Mouse (Mus musculus): ENCODE measurements at regions not wholly inside any gene's neighbourhood (a gene's known extent, or its start where the extent isn't known, plus 50 kb on each side); places are given as distances from the start of the nearest gene placed in this dataset.

DNA sequence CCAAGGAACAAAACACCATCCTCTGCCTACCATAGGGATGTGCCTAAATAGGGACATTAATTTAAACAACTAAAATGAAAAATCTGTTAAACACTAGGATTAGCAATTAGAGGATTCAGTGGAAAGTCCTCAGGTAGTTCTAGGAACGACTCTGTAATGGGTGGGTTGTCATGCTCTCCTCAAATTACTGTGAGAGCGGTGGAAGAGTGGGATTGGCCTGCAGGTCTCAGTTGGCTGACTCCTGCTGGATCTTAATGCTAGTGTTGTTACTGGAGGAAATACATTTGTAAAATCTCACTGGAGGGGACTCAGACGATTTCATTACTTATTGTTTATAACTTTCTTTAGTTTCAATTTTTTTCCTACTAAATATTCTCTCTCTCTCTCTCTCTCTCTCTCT is 525.6 kb upstream of the 4930452B06Rik start:
- no peak for DNase-seq (ENCODE audit: low read depth, low spot score)

DNA sequence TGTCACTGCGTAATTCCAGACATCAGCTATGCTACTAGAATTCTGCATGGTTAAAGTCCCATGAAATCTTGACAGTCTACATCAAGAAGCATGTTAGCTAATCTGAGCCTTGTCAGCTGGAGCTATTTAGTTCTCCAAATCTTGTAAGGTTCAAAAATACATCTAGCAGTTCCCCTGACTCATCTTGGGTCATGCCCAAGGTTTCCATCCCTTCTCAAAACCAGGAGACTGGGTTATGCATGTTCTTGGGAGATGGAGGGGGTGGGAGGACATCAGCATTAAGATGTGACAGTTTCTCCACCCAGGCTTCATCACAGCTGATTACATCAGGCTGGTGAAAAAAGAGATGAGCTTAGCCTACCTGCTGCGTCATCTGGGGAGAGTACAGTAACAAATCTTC is 495.3 kb upstream of the 4930452B06Rik start:
- peak; percentile 9 for DNase-seq (ENCODE audit: low read depth, low spot score)

DNA sequence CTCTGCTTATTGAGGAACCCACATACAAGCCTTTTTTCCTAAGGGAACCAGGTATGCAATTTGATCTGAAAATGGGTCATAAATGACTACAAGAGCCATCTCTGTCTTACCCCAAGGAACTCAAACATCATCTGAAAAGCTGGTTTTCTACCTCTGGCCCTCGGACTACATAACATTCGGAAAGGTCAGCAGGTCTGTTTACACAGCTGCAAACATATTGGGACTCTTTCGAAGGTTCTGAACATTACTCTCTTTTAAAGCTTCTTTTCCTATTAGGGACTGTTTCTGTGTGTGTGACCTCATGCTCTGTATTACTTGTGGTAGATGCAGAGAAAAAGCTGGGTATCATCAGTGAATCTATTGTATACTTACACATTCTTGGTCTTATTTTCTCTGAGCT is 491.9 kb upstream of the 4930452B06Rik start:
- no peak for DNase-seq (ENCODE audit: low read depth, low spot score)

DNA sequence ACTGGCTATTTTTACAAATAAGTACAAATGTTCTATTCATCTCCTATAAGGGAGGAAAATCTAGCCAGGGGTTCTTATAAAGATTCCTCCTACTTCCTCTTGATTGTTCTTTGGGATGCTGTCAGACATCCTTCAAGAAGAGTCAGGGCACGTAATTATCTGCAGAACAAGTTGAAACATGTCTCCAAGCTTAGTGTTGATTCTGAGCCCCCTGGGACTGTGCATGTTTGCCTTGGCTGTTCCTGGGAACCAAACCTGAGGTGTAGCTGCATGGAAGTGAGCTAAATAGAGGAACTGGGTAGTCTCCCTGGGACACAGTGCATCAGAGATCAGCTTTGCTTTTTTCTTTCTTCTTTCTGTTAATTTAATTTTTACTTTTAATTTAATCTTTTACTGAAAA is 484.8 kb upstream of the 4930452B06Rik start:
- DNase-seq (ENCODE audit: low read depth, low spot score): no peak

DNA sequence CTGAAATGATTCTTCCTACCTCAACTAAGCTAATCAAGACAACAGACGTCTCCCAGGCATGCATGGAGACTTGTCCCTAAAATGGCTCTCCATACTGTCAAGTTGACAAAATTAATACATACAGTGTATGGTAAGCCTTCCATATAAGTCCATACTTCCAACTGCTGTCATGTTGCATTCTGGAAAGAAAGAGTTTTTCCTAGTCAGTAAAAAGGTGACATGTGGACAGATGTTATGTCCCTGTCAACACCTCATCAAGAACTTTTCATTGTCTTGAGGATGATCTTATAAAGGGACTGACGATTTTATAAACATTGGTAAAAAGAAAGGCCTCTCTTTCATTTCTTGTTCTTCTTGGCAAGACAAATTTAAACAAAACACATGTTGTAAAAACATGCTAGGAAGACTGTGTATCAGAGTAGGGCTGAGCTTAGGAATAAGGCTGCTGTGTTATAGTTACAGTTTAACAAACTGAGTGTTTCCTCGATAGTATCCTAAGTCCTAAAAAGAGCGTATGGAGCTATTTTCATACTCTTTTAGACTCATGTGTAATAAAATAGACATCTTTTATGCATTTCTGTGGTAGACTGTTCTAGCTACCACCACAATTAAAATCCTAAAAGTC is 480.7 kb upstream of the 4930452B06Rik start:
- DNase-seq (ENCODE audit: low read depth, low spot score): no peak

DNA sequence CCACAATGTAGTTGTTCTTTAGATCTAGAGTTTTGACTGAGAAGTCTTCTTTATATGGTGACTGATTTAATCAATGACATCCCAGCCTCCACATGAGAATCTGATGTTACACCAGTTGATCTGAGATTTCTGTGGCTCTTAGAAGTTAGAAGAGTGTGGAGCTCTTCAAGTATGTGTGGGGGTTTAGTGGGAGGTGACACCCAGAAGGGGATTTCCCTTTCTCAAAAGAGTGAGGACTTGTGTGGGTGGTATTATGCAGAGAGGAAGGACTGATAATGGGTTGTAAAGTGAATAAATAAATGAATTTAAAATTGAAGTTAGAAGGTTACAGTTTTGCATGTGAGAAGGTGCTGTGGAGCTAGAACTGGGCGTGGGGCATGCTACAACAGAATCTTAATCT is 439.7 kb upstream of the 4930452B06Rik start:
- DNase-seq (ENCODE audit: low read depth, low spot score): no peak

DNA sequence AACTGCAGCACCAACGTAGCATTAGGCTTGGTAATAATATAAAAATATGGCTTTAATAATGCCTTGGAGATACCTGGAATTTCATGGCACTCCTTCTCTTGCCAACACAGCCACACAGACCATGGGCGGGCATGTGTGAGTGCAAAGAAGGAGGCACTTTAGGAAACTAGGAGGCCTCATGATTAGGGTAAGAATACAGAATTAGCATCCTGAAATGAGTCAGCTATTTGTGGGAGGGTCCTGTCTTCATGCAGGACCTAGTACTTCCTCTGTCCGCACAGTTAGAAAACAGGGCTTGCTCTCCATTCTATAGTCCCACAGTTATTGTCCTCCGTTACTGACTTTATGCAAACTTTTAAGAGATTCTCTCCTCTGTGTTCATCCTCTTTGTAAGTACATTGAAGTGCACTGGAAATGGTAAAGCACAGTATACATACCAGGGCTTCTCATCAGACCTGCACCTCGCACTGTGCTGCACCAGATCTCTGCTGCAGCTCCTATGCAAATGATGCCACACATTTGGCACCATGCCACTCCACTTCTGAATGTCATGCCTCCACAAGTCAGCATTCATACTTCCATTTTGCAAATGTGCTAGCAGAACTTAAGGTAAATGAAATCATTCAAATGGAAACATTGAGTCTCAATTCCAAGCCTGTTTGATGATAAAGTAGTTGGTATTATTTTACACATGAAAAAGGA is 423.7 kb upstream of the 4930452B06Rik start:
- DNase-seq (ENCODE audit: low read depth, low spot score): no peak

DNA sequence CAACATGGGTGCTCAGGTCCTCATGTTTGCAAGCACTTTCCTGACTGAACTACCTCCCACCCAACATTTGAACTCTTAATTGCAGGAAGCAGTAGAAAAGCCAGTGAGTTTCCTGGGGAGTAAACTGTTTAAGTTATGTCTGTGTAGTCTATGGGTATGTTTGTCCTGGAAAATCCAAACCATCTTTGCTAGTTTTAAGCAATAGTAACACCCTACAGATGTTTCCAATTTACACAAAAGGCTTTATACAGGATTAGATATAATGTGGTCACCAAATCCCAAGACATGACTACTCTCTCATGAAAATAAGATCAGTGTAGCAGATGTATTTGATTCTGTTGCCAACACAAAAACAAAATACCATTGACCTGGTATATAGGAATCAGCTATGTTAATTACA is 421.1 kb upstream of the 4930452B06Rik start:
- DNase-seq (ENCODE audit: low read depth, low spot score): no peak

DNA sequence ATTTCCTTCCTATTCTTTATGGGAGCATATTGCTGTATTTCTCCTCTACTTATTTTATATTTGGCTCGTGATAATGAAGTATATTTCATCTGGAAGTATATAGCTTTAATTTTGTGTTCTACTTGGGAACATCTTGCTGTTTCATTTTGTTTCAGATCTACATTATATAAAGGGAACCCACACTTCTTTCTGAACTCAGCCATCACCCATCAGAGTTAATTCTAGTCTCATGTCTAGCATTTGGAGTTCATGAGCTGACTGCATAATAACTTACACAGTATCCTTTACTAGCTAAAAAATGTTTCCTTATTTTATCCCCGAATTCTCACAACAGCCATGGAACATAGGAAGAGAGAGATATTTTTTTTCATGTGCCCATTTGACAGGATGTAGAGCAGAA is 413.6 kb upstream of the 4930452B06Rik start:
- peak; percentile 9 for DNase-seq (ENCODE audit: low read depth, low spot score)

DNA sequence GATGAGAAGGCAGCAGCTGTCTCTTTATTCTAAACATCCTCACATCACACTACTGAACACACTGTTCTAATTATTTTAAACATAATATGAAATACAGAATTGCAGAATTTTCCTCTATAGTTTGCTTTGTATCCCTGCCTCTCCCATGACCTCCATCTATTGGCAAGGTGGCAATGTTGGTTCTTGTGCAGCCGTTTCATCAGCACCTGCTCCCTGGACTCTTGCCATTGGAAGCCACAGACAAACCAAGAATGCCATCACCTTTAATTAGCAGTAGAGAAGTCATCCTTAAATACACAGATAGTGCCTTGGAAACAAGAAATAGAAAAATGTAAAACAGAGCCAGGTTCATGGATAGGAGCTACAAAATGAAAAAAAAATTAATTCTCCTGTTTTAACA is 413.0 kb upstream of the 4930452B06Rik start:
- DNase-seq (ENCODE audit: low read depth, low spot score): no peak

DNA sequence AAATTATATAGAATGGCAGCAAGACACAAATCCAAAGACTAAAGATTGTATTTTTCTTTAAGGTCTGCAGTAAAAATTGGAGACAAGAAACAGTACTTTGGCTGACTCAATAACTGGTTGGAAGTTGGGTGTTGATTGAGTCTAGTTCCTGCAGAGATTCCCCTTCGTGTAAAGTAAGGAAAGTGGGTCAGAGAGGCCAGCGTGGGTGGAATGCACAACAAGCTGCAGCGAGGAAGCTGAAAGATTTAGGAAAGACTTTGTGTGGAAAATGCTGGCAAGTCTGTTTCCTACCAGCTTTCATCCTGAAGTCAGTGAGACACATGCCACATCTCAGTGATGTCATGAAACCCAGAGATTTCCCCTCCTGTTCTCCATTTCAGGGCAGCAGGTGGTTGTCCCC is 405.1 kb upstream of the 4930452B06Rik start:
- peak; percentile 44 for DNase-seq (ENCODE audit: low read depth, low spot score)

DNA sequence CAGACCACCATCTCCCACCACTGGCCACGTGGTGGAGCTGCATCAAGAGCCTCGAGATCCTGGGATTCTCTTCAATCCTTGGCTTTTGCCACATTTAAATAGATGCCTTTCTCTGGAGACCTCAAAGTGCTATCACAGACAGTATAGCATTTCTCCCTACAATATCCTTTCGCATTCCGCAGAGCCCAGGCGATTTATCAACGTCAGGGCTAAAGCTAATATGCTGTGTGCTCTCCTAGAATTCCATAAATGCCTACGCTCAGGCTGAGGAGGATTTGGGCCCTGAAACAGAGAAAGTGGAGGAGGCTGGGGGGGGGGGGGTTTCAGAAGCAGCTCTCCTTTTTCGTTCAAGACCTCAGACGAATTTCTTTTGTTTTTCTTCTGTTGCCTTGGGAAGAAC is 394.0 kb upstream of the 4930452B06Rik start:
- no peak for DNase-seq (ENCODE audit: low read depth, low spot score)

DNA sequence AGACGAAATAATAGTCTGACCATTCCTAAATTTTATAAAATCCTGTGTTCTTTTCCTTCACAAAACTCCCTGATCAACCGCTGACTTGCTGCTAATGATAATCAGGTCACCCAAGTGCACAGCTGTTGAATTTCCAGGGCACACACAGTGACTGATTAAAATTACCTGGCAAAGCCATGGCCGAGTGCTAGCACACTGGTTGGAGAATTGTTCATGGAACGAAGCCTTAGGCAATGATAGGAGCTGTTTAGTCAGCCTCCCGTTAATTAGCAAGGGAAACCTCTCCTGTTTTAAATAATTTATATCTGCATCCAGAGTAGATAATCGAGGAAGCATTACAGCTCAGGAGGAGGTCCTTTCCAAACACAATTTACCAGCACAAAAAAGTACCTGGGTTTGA is 362.8 kb upstream of the 4930452B06Rik start:
- no peak for DNase-seq (ENCODE audit: low read depth, low spot score)

DNA sequence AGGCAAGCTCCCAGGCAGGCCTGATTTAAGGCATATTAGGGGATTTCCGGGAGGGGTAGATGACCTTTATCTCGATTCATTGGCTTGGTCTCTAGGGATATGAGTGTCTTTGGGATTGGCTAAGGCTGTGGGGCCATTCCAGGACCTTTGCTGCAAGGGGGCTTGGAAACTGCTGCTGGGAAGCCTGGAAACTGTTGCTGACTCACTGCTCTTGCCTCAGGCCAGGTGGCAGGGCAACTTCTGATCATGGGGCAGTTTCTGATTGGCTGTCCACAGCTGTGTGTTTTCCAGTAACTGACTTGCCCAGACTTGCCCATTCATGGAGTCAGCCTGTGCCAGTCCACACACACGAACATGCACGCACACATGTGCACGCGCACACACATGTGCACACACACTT is 349.8 kb upstream of the 4930452B06Rik start:
- no peak for DNase-seq (ENCODE audit: low read depth, low spot score)

DNA sequence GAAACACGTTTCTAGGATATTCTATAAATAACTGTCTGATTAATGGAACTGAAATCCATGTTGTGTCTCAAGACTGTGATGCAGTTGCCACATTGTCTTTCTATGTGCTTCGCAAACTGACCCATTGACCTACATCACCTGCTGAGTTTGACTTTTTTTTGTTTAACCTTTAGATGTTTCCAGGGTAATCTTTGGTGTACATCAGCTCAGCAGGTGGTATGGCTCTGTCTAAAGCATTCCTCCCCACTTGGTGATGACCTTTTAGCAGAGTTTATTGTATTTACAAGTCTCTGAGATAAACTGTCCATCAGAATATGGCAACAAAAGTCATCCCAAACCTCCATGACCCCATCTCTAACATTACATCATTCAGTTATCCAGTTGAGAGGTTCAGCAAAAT is 337.0 kb upstream of the 4930452B06Rik start:
- no peak for DNase-seq (ENCODE audit: low read depth, low spot score)

DNA sequence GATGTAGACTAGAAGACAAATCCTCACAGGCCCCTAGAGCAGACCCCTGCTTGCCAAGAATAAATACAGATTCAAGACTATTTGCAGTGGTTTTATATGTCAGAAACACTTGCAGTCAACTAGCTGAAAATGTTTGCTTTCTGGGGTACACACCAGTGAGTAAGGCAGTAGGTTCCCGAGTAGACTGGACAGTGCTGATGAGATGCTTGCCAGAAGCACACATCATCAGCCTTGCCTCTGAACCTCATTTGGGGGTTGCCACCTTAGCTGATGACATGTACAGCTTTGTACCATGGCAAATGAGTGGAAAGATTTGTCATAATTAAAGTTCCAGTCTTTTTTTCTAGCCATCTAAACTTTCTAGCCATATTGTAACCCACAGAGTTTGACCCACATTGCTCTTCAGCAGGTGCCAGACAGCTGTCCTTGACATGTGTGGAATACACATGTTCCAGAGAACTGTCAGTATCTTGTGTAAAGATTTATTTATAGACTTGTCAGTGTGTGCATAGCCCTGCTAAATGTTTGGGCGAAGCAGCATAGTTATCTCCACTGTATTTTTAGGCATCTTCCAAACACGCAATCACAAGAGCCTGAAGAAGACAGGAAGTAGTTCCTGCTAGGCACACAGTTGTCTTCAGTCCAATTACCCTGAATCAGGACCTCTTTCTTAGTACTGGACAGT is 334.5 kb upstream of the 4930452B06Rik start:
- no peak for DNase-seq (ENCODE audit: low read depth, low spot score)

DNA sequence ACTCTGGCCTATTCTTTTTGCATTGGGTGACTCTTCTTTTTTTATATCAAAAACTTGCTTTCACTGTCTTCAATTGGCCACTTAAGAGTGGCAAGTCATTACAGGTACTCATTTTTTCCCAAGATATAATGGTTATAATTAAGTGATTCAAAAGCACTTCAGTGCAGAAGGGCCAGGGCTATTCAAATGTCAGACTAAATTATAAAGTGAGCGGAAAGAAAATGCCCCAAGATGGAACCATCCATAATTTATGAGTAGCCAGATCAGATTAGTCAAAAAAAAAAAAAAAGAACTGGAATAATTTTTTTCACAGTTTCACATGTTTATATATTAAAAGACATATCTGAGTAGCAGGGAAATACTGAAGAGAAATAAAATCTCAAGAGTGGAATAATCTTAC is 333.8 kb upstream of the 4930452B06Rik start:
- no peak for DNase-seq (ENCODE audit: low read depth, low spot score)

DNA sequence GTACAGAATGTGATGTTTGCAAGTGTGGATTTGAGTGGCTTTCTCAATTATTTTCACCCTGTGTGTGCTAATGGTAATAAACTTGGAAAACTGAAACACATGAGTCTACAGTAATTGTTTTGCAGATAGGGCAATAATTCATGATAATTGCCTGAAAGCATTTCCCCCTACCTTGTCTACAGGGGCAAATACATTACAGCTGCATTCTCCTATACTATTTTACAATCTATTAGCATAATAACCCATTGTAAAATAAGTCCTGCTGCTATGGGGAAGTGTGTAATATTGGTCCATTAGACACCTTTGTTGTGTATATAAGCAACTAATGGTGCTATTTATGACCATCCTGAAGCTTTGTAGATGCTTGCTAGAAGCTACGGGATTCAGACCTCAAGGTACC is 327.4 kb upstream of the 4930452B06Rik start:
- no peak for DNase-seq (ENCODE audit: low read depth, low spot score)

DNA sequence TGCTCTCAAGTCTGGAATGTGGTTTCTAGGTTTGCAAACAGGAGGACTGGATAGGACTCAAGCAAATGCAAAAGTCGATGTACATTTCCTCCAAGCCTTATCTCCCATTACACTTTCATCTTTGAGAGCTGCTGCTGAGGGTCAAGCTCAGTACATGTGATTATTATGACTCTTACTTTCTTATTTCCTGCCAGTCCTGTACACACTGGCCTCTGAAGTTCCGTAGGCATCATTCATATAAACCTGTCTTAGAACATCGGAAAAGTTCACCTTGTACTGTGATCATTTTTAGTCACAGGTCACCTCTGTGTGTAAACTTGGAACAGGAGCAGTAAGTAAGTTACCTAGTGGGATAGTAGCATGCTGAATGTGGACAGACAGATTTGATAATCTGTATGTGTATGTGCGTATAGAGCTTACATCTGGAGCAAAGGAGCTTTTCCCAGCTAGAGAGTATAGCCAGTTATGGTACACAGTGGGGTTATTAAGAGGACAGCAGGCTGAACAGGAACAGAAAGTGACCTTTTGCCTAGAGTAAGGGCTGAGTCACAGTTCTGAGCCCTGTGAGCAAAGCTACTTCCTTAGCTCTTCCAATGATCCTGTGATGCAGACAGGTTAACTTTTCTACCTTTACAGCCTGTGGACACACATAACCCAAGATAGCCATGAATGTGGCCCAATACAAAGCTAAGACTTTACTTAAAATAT is 319.2 kb upstream of the 4930452B06Rik start:
- no peak for DNase-seq (ENCODE audit: low read depth, low spot score)

DNA sequence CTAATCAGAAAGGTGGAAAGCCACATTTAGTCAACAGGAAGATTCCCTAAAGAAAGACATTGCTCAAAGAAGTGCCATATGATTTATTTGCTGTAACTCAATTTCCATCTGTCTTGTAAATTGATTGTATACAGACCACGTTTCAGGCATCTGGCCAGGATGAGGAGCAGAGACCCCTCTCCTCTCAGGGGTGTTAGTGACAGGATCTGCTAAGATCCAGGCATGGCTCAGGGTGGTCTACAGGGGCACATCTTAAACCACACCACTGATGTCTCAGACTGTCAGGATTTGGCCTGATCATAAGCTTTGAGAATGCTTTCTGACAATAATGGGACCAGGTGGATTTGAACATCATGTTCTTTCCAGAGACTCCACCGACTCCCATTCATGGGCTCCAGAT is 295.5 kb upstream of the 4930452B06Rik start:
- no peak for DNase-seq (ENCODE audit: low read depth, low spot score)

DNA sequence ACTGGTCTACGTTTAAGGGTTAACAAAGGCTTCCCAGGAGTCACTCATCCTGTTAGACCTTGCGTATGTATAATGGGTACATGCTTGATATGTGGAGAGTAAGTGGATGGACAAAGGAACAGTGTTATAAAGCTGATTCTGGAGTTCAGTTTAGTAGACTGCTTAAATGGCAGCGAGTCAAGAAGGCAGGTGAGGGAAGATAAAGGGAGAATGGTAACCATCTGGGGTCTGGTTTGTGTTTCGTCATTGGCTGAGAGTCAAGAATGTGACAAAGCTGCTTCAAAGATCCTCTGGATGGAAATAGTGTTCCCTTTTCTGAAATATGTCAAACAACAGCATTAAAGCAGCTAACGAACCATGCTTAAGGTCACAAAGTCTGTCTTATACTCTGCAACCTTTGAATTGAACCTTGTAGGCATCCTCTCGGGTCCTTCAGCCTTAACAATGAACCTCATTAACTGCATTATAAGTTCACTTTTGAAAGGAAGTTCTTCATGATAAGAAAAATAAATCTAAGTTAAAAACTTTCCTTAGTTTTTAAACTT is 286.9 kb upstream of the 4930452B06Rik start:
- no peak for DNase-seq (ENCODE audit: low read depth, low spot score)

DNA sequence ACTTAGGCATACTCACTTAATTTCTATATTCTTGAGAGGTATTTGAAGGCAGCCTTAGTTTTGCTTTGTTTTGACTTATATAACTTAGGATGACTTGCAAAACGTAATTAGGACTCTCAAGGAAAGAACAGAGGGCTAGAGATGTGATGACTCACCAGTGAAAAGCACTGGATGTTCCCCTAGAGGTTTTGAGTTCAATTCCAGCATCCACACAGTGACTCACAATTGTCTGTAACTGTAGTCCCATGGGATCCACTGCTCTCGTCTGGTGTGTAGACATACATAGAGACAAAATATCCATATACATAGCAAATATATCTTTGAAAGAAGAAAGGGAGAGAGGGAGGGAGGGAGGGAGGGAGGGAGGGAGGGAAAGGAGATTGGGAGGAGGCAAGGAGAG is 282.7 kb upstream of the 4930452B06Rik start:
- DNase-seq (ENCODE audit: low read depth, low spot score): no peak

All from telencephalon, adult 2 months (tissue).